Mouse (Mus musculus): Measurements from ENCODE around the gene Ramac. TPM values are rescaled to one million over a fixed set of nuclear protein-coding genes. Genes with fewer than 3 reads are reported as not detected.
A peak's percentile ranks its signal among the peaks of the same experiment; 100 is the strongest.

Gene Ramac
- 30.8 and 36.4 TPM in 2 replicates for total RNA-seq (2012; rRNA removed)
- 133 and 134 TPM in 2 replicates for total RNA-seq (2014; rRNA removed)
- polyA plus RNA-seq (2012; ENCODE audit: insufficient read length, low read depth) = 48.1 and 56.8 TPM in 2 replicates

GRCm38 (mm10) chr7:81762180-81763109 is at the start of gene Ramac:
Ramac (plus strand) TSS chr7:81762925.
- Histone ChIP-seq H3K4me1 (ENCODE audit: control insufficient read depth in 1 of 2, insufficient read depth in 2 of 2) (peaks cover 2 to 21% of the 10 kb centered on the region in 2 experiments; a peak in 3 of 4 replicates), H3K9ac (ENCODE audit: insufficient read depth, low read depth) (peak within 1 kb of the TSS; percentile 86), H3K27ac (ENCODE audit: insufficient read depth, low read depth) (peak within 1 kb of the TSS; percentile 2; the same call in 1 of the 2 replicates), H3K79me2 (replicated peaks; ENCODE audit: control insufficient read depth, extremely low read depth, insufficient read depth, poor library complexity, severe bottlenecking) (peaks cover 22% of the 10 kb centered on the region), H3K4me2 (ENCODE audit: insufficient read depth, low read depth, poor library complexity, severe bottlenecking) (peak within 1 kb of the TSS; percentile 26), H3K36me3 (replicated peaks in 1 of 2; ENCODE audit: control insufficient read depth in 1 of 2, insufficient read depth in 1 of 2, low read length in 1 of 2) (peaks cover 0 to 2% of the 10 kb centered on the region in 2 experiments), H3K27me3 (replicated peaks) (no peaks in the 10 kb centered on the region), H3K4me3 (replicated peaks in 1 of 3; ENCODE audit: low read depth in 2 of 3, low read length in 2 of 3, poor library complexity in 1 of 3) (peak within 1 kb of the TSS; percentile 88 to 98 (median 97)), H3K9me3 (replicated peaks; ENCODE audit: low read length) (no peaks in the 10 kb centered on the region)
- in situ Hi-C loops (cut with MboI; ENCODE audit: low pct_ligation_motif_present, low pct_unique_long_range_greater_than_20kb, low sequenced_read_pairs) (no loop called here), dilution Hi-C loops (cut with MboI; ENCODE audit: extremely low pct_ligation_motif_present, extremely low pct_unique_long_range_greater_than_20kb, low sequenced_read_pairs) (no loop called here)
- peak; percentile 93 for DNase-seq (ENCODE audit: extremely low read depth)
- TF ChIP-seq RCOR1 (conservative IDR thresholded peaks at IDR 0.05; ENCODE audit: low read depth, low read length) (no peak), MYC (IDR thresholded peaks at IDR 0.05; ENCODE audit: low read depth, low read length) (peak; percentile 87), TBP (conservative IDR thresholded peaks at IDR 0.05; ENCODE audit: low read depth, low read length) (0 out of 2 replicates have a peak, but pooled peaks have one; percentile 24), MAZ (IDR thresholded peaks at IDR 0.05; ENCODE audit: low read depth, low read length) (0 out of 2 replicates have a peak, but pooled peaks have one; percentile 36), CTCF (conservative IDR thresholded peaks at IDR 0.05 in 1 of 2, IDR thresholded peaks at IDR 0.05 in 1 of 2; ENCODE audit: low read depth in 2 of 2, low read length in 2 of 2) (peak in 1 of 2 experiments; percentile 69; a peak in 2 of 4 replicates), IRF4 (IDR thresholded peaks at IDR 0.05; ENCODE audit: low read depth, low read length) (peak; percentile 67; the same call in 1 of the 2 replicates), POLR2AphosphoS2 (IDR thresholded peaks at IDR 0.05; ENCODE audit: low read depth, low read length) (no peak; the same call in 1 of the 2 replicates), RAD21 (IDR thresholded peaks at IDR 0.05; ENCODE audit: low read depth, low read length) (peak; percentile 25), GABPA (IDR thresholded peaks at IDR 0.05; ENCODE audit: insufficient replicate concordance, low read depth, low read length) (no peak; the same call in 1 of the 2 replicates), USF1 (IDR thresholded peaks at IDR 0.05; ENCODE audit: low read depth, low read length) (no peak), USF2 (conservative IDR thresholded peaks at IDR 0.05; ENCODE audit: low read depth, low read length) (no peak), SIN3A (IDR thresholded peaks at IDR 0.05; ENCODE audit: low read length) (no peak; the same call in none of the 2 replicates), CHD2 (IDR thresholded peaks at IDR 0.05; ENCODE audit: low read length) (peak; percentile 99), TCF12 (IDR thresholded peaks at IDR 0.05; ENCODE audit: low read depth, low read length) (peak; percentile 71), ZC3H11A (IDR thresholded peaks at IDR 0.05; ENCODE audit: low read depth, low read length) (no peak), ZNF384 (IDR thresholded peaks at IDR 0.05; ENCODE audit: low read depth, low read length) (no peak), BHLHE40 (IDR thresholded peaks at IDR 0.05; ENCODE audit: low read depth, low read length) (peak; percentile 68), JUND (conservative IDR thresholded peaks at IDR 0.05; ENCODE audit: low read depth, low read length) (no peak), NELFE (IDR thresholded peaks at IDR 0.05; ENCODE audit: low read depth, low read length) (peak; percentile 68), ELF1 (IDR thresholded peaks at IDR 0.05; ENCODE audit: low read depth, low read length) (peak; percentile 94), ZKSCAN1 (IDR thresholded peaks at IDR 0.05; ENCODE audit: borderline replicate concordance, low read depth, low read length) (no peak), MAX (IDR thresholded peaks at IDR 0.05; ENCODE audit: low read length) (peak; percentile 36; the same call in 1 of the 2 replicates), MAFK (IDR thresholded peaks at IDR 0.05; ENCODE audit: insufficient replicate concordance, low read length) (no peak), PAX5 (IDR thresholded peaks at IDR 0.05; ENCODE audit: low read length) (no peak), KAT2A (IDR thresholded peaks at IDR 0.05; ENCODE audit: insufficient replicate concordance, low read length) (peak; percentile 75; the same call in 1 of the 2 replicates), JUN (IDR thresholded peaks at IDR 0.05; ENCODE audit: insufficient read depth, low read depth, low read length) (no peak), ZMIZ1 (IDR thresholded peaks at IDR 0.05; ENCODE audit: low read depth, low read length) (no peak; the same call in 1 of the 2 replicates), SMC3 (IDR thresholded peaks at IDR 0.05; ENCODE audit: low read depth, low read length) (peak; percentile 24; the same call in 1 of the 2 replicates), POLR2A (IDR thresholded peaks at IDR 0.05; ENCODE audit: low read depth, low read length) (peak; percentile 78), MEF2A (IDR thresholded peaks at IDR 0.05; ENCODE audit: borderline replicate concordance, low read depth, low read length) (no peak), UBTF (IDR thresholded peaks at IDR 0.05; ENCODE audit: low read depth, low read length) (peak; percentile 64; the same call in 1 of the 2 replicates), HCFC1 (IDR thresholded peaks at IDR 0.05; ENCODE audit: low read depth, low read length) (peak; percentile 89), ETS1 (conservative IDR thresholded peaks at IDR 0.05; ENCODE audit: low read depth, low read length) (no peak), MXI1 (IDR thresholded peaks at IDR 0.05; ENCODE audit: low read depth, low read length) (no peak; the same call in none of the 2 replicates), NRF1 (IDR thresholded peaks at IDR 0.05; ENCODE audit: low read depth, low read length) (no peak), EP300 (IDR thresholded peaks at IDR 0.05; ENCODE audit: low read length) (no peak), CHD1 (IDR thresholded peaks at IDR 0.05; ENCODE audit: low read depth, low read length) (no peak)
